Mouse (Mus musculus) midbrain, embryonic 16.5 days (tissue): Measurements from ENCODE around the gene Itpripl2. TPM values are rescaled to one million over a fixed set of nuclear protein-coding genes. Genes with fewer than 3 reads are reported as not detected.
A peak's percentile ranks its signal among the peaks of the same experiment; 100 is the strongest.

Experiments
- ATAC-seq: fragments of 200-750 bp; cut with Nextera tagmentation; 2 replicates; pipeline ENCODE4 v1.8.0; 2017; ENCODE audit warnings: moderate TSS enrichment
- H3K27ac ChIP-seq: fragments of 300-500 bp; sonication (generic); 2 replicates; pipeline ENCODE4 v1.5.1; 2014; ENCODE audit warnings: mild to moderate bottlenecking, low read length, mixed read lengths
- H3K27me3 ChIP-seq: fragments of 300-500 bp; sonication (generic); 2 replicates; pipeline ENCODE4 v1.6.1; 2014; ENCODE audit warnings: low read depth, low read length, mixed read lengths; ENCODE audit not compliant: control insufficient read depth, insufficient read depth
- H3K36me3 ChIP-seq: fragments of 300-500 bp; sonication (generic); 2 replicates; pipeline ENCODE4 v1.6.1; 2014; ENCODE audit warnings: mild to moderate bottlenecking, low read length, moderate library complexity, mixed read lengths; ENCODE audit not compliant: control insufficient read depth, insufficient read depth
- H3K4me1 ChIP-seq: fragments of 300-500 bp; sonication (generic); 2 replicates; pipeline ENCODE4 v1.6.1; 2014; ENCODE audit warnings: mild to moderate bottlenecking, low read length, mixed read lengths; ENCODE audit not compliant: control insufficient read depth, insufficient read depth
- H3K4me2 ChIP-seq: fragments of 300-500 bp; sonication (generic); 2 replicates; pipeline ENCODE4 v1.6.1; 2014; ENCODE audit warnings: mild to moderate bottlenecking, low read length, mixed read lengths
- H3K4me3 ChIP-seq: fragments of 300-500 bp; sonication (generic); 2 replicates; pipeline ENCODE4 v1.5.1; 2014; ENCODE audit warnings: low read depth, mild to moderate bottlenecking, low read length, moderate library complexity, mixed read lengths
- H3K9ac ChIP-seq: fragments of 300-500 bp; sonication (generic); 2 replicates; pipeline ENCODE4 v1.6.1; 2014; ENCODE audit warnings: low read depth, low read length, mixed read lengths
- H3K9me3 ChIP-seq: fragments of 300-500 bp; sonication (generic); replicated peaks from 2 replicates; pipeline ENCODE4 v1.6.1; 2014; ENCODE audit warnings: mild to moderate bottlenecking, low read length, mixed read lengths; ENCODE audit not compliant: control insufficient read depth, poor library complexity, severe bottlenecking
- WGBS: fragments of 180-500 bp; shearing (Covaris S2); extraction: QIAGEN DNeasy Blood & Tissue Kit; methylation state at CpG from one replicate; pipeline ENCODE4 v1.1.7; 2014; 5-methylcytosine and 5-hydroxymethylcytosine counted together
- polyA plus RNA-seq: library from polyadenylated mRNA; unstranded; fragments of >200 nt; fragmentation: Nextera tagmentation; extraction: Ambion mirVana; gene quantifications from 2 replicates; pipeline ENCODE4 v1.2.1, GENCODE M21; 2015

The Itpripl2 gene
- polyA plus RNA-seq, 1 experiment from 2014 or later: 0.39 TPM

- ATAC-seq: no peak
- H3K4me2 ChIP-seq: no peak overlapping the region
- no peak overlapping the region for H3K9ac ChIP-seq
- no peaks in the 10 kb centered on the region for H3K27me3 ChIP-seq
- no peak overlapping the region for H3K4me3 ChIP-seq
- no peaks in the 10 kb centered on the region for H3K4me1 ChIP-seq
- H3K36me3 ChIP-seq: no peaks in the 10 kb centered on the region
- no peaks in the 10 kb centered on the region for H3K9me3 ChIP-seq
- H3K27ac ChIP-seq: no peak overlapping the region
- WGBS: 72% methylated on average over 2 of the region's 2 CpGs
Measured at GRCm38 (mm10) chr7:118517819-118518218, 26.0 kb upstream of the Itpripl2 start.

GRCm38 (mm10) chr7:118508556-118508955 is 16.8 kb upstream of the Itpripl2 start:
- H3K9ac ChIP-seq: no peak overlapping the region
- no peak overlapping the region for H3K4me2 ChIP-seq
- H3K4me1 ChIP-seq: no peaks in the 10 kb centered on the region
- H3K36me3 ChIP-seq: no peaks in the 10 kb centered on the region
- 79% methylated on average over 7 of the region's 7 CpGs for WGBS
- H3K27ac ChIP-seq: no peak overlapping the region
- H3K4me3 ChIP-seq: no peak overlapping the region
- H3K27me3 ChIP-seq: no peaks in the 10 kb centered on the region
- H3K9me3 ChIP-seq: no peaks in the 10 kb centered on the region
- no peak for ATAC-seq

- H3K9ac ChIP-seq: no peak overlapping the region
- H3K4me3 ChIP-seq: no peak overlapping the region
- no peaks in the 10 kb centered on the region for H3K4me1 ChIP-seq
- no peak overlapping the region for H3K4me2 ChIP-seq
- 61% methylated on average over 4 of the region's 4 CpGs for WGBS
- ATAC-seq: no peak
- no peak overlapping the region for H3K27ac ChIP-seq
- H3K27me3 ChIP-seq: no peaks in the 10 kb centered on the region
- H3K9me3 ChIP-seq: no peaks in the 10 kb centered on the region
- no peaks in the 10 kb centered on the region for H3K36me3 ChIP-seq
Measured at GRCm38 (mm10) chr7:118503844-118504243, 12.1 kb upstream of the Itpripl2 start.

DNA sequence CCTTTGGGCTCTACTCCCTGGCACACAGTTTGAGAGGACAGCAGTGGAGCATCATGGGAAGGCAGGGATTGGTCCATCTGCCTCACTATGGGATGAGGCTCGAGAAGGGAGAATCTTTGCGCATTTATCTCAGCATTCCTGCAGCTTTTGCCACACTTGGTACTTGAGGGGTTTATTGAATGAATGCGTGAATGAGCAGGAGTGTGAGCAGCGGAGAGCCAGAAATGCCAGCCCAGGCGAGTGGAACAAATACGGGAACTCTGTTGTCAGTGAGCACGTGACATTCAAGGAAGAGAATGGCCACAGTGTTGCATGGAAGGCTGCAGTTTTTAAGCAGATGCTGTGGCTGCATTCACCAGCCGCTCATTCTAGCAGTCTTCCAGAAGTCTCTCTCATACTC is 10.6 kb upstream of the Itpripl2 start:
- Histone ChIP-seq H3K9me3 (no peaks in the 10 kb centered on the region), H3K36me3 (no peaks in the 10 kb centered on the region), H3K9ac (no peak overlapping the region), H3K27me3 (no peaks in the 10 kb centered on the region), H3K27ac (no peak overlapping the region), H3K4me2 (peak overlapping the region; percentile 22; the same call in 1 of the 2 replicates), H3K4me3 (no peak overlapping the region), H3K4me1 (no peaks in the 10 kb centered on the region)
- ATAC-seq: no peak
- WGBS: 63% methylated on average over 8 of the region's 8 CpGs

DNA sequence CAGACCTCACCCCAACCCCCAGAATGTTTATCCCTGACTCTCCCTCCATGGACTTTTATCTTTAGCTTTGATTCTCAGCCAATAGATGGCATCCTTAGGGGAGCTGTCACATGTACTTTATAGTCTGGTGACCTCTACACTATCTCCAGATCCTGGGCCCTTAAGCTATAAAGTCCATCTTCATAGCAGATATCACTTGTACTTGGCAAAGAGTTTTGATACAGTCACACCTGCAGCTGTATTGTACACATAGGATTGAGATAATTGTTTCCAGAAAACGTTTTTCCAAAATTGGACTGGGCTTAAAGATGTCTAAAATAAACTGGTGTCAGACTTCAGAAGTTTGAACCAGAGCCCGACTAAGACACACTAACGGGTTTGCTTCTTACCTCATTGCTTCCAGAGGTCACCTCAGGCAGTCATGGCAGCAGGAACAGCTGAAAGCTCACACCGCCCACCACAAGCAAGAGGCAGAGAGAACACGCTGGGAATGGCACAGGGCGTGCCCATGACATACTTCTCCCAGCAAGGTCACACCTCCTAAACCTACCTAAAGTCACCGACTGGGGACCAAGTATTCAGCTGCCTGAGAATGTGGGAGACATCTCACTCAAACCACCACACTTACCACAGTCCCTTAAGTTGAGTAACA is 8.1 kb upstream of the Itpripl2 start:
- ATAC-seq: no peak

DNA sequence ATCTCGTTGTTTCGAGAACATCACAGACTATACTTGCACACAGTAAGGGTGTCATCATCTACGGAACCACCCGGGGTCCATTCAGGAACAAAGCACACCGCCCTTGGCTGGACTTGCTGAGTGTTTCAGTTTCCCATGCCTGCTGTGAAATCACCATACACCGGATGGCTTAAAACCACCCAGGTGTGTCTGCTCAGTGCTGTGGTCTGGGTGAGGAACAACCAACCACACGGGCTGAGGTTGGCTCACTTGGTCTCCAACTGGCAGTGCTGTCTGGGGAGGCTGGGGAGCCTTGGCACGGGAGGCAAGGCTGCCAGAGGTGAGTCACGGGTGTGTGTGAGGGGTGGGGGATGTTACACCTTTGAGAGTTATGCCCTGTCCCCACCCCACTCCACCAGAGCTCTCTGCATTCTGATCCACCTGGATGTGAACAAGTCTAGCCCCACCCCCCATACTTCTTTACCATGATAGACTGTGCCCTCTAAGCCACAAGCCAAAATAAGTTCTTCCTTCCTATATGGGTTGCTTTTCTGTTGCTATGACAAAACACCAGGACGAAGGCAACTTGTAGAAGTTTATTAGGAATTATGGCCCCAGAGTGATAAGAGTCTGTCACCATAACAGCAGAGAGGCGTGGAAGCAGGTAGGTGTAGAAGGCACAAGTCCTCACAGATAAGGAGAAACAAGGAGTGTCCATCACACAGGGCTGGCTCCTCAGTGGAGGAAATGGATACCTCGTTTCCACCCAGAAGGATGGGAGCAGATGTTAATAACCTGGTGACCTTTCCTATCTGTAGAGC is 7.4 kb upstream of the Itpripl2 start:
- H3K4me2 ChIP-seq: no peak overlapping the region
- no peak overlapping the region for H3K9ac ChIP-seq
- ATAC-seq: no peak
- no peak overlapping the region for H3K4me3 ChIP-seq
- no peaks in the 10 kb centered on the region; the same call in none of the 2 replicates for H3K27me3 ChIP-seq
- no peaks in the 10 kb centered on the region for H3K4me1 ChIP-seq
- H3K27ac ChIP-seq: no peak overlapping the region
- no peaks in the 10 kb centered on the region for H3K36me3 ChIP-seq
- no peaks in the 10 kb centered on the region for H3K9me3 ChIP-seq
- 88% methylated on average over 12 of the region's 12 CpGs for WGBS

More for the DNA sequence above, 8.1 kb upstream of the Itpripl2 start:
- Histone ChIP-seq H3K36me3 (no peaks in the 10 kb centered on the region), H3K9me3 (no peaks in the 10 kb centered on the region), H3K4me2 (no peak overlapping the region), H3K4me1 (no peaks in the 10 kb centered on the region), H3K9ac (no peak overlapping the region), H3K27me3 (no peaks in the 10 kb centered on the region), H3K4me3 (no peak overlapping the region), H3K27ac (no peak overlapping the region)
- 83% methylated on average over 7 of the region's 7 CpGs for WGBS

- H3K27ac ChIP-seq: no peak overlapping the region
- no peak for ATAC-seq
- H3K4me1 ChIP-seq: peaks cover 8% of the 10 kb centered on the region
- peaks cover 31% of the 10 kb centered on the region for H3K27me3 ChIP-seq
- H3K4me3 ChIP-seq: no peak overlapping the region
- no peak overlapping the region for H3K4me2 ChIP-seq
- no peak overlapping the region for H3K9ac ChIP-seq
- no peaks in the 10 kb centered on the region; the same call in 1 of the 2 replicates for H3K9me3 ChIP-seq
- WGBS: 78% methylated on average over 4 of the region's 4 CpGs
- H3K36me3 ChIP-seq: no peaks in the 10 kb centered on the region
Measured at GRCm38 (mm10) chr7:118494892-118495579, 3.3 kb upstream of the Itpripl2 start.

GRCm38 (mm10) chr7:118493892-118494291 is 2.1 kb upstream of the Itpripl2 start:
- Histone ChIP-seq H3K27me3 (peaks cover 41% of the 10 kb centered on the region), H3K4me1 (peaks cover 8% of the 10 kb centered on the region), H3K27ac (no peak overlapping the region), H3K4me3 (no peak overlapping the region), H3K9me3 (no peaks in the 10 kb centered on the region; the same call in 1 of the 2 replicates), H3K4me2 (no peak overlapping the region), H3K36me3 (no peaks in the 10 kb centered on the region), H3K9ac (no peak overlapping the region)
- no peak for ATAC-seq
- WGBS: 93% methylated on average over 9 of the region's 9 CpGs
